Mouse (Mus musculus) gastrocnemius, postnatal 36 days (tissue): Measurements from ENCODE around the gene Ifitm3. TPM values are rescaled to one million over a fixed set of nuclear protein-coding genes. Genes with fewer than 3 reads are reported as not detected.
"Not testable (repeated sequence)": the region's sequence is repeated elsewhere in the genome, so short reads cannot be mapped to it uniquely, and the experiment has no call there.

ENCODE experiments used
- DNase-seq, 2 experiments: peaks; one replicate each; pipeline ENCODE4 v3.0.0; 2022
- intact Hi-C: fragments of 180-260 bp; cut with DNase I; formaldehyde crosslinking; loops from one replicate; pipeline ENCODE4 v1.15.1; 2025
- total RNA-seq, 2 experiments: library from RNA; stranded (reverse); gene quantifications; 2 replicates each; pipeline ENCODE4 v1.2.3; 2021

Ifitm3 gene
- total RNA-seq, 2 experiments from 2014 or later, result 30.2 to 45.6 TPM

GRCm38 (mm10) chr7:140970931-140971330, 39.6 kb downstream of the Ifitm3 start:
- intact Hi-C loops, result no loop called here
- no peak for DNase-seq

GRCm38 (mm10) chr7:140968710-140969109, 41.9 kb downstream of the Ifitm3 start:
- DNase-seq, intact Hi-C loops: not testable (repeated sequence)

- no peak for DNase-seq
- intact Hi-C loops, result no loop called here
These were observed 42.5 kb downstream of the Ifitm3 start for GRCm38 (mm10) chr7:140967862-140968591.

GRCm38 (mm10) chr7:140966921-140967320, 43.6 kb downstream of the Ifitm3 start, which contains the start of gene Ifitm1:
TSS of gene Ifitm1 (plus strand) at chr7:140967221.
- intact Hi-C loops, result no loop called here
- no peak for DNase-seq

GRCm38 (mm10) chr7:140962733-140963132, 47.8 kb downstream of the Ifitm3 start:
- DNase-seq, result no peak
- intact Hi-C loops, result no loop called here

- DNase-seq, result no peak
- intact Hi-C loops, result no loop called here
These were observed 49.2 kb downstream of the Ifitm3 start for GRCm38 (mm10) chr7:140961416-140961815.

GRCm38 (mm10) chr7:140960026-140960425, 50.5 kb downstream of the Ifitm3 start:
- intact Hi-C loops, result no loop called here
- DNase-seq, result no peak

Other genes with a start within 250 kb of the Ifitm3 start
- 10 to 100 TPM; 10.2 to 16.8 TPM for gene Cyp2e1, start 247.0 kb downstream of the Ifitm3 start, total RNA-seq
- gene Syce1, start 222.9 kb downstream of the Ifitm3 start, total RNA-seq, result not detected
- gene Zfp941, start 188.6 kb downstream of the Ifitm3 start, total RNA-seq, result under 1 TPM in 1 of 2 experiments, not detected in 1; 0.07 TPM
- gene Urah, start 175.8 kb downstream of the Ifitm3 start, total RNA-seq, result not detected
- gene Scgb1c1, start 165.2 kb downstream of the Ifitm3 start, total RNA-seq, result not detected
- gene Odf3, start 163.0 kb downstream of the Ifitm3 start, total RNA-seq, result not detected
- not detected for gene Gm45785, start 154.4 kb downstream of the Ifitm3 start, total RNA-seq
- gene Ric8a, start 153.8 kb downstream of the Ifitm3 start, total RNA-seq, result 10 to 100 TPM; 12.6 to 14.9 TPM
- gene Bet1l, start 153.2 kb downstream of the Ifitm3 start, total RNA-seq, result 1 to 10 TPM; 5.2 to 7.9 TPM
- 10 to 100 TPM; 78.3 to 78.9 TPM for gene Psmd13, start 128.8 kb downstream of the Ifitm3 start, total RNA-seq
- gene Sirt3, start 128.5 kb downstream of the Ifitm3 start, total RNA-seq, result 10 to 100 TPM; 26.0 to 26.3 TPM
- 1,000 to 10,000 TPM; 1,837 to 1,924 TPM for gene Cox8b, start 110.3 kb downstream of the Ifitm3 start, total RNA-seq
- gene Nlrp6, start 89.9 kb downstream of the Ifitm3 start, total RNA-seq, result not detected
- gene Pgghg, start 69.4 kb downstream of the Ifitm3 start, total RNA-seq, result 1 to 10 TPM; 3.6 to 4.6 TPM
- gene Ifitm5, start 60.5 kb downstream of the Ifitm3 start, total RNA-seq, result under 1 TPM in 1 of 2 experiments, not detected in 1; 0.35 TPM
- gene Gm45717, start 54.8 kb downstream of the Ifitm3 start, total RNA-seq, result not detected
- 10 to 100 TPM; 50.9 to 51.8 TPM for gene Ifitm2, start 54.8 kb downstream of the Ifitm3 start, total RNA-seq
- under 1 TPM in 1 of 2 experiments, not detected in 1; 0.77 TPM for gene Ifitm1, start 43.5 kb downstream of the Ifitm3 start, total RNA-seq
- gene Ifitm6, start 7.2 kb upstream of the Ifitm3 start, total RNA-seq, result not detected
- gene Gm17387, start 18.4 kb upstream of the Ifitm3 start, total RNA-seq, result not detected
- gene B4galnt4, start 50.3 kb upstream of the Ifitm3 start, total RNA-seq, result under 1 TPM; 0.20 to 0.22 TPM
- under 1 TPM in 1 of 2 experiments, not detected in 1; 0.12 TPM for gene Pkp3, start 67.4 kb upstream of the Ifitm3 start, total RNA-seq
- 1 to 10 TPM; 1.7 to 2.0 TPM for gene Sigirr, start 89.8 kb upstream of the Ifitm3 start, total RNA-seq
- gene Ano9, start 107.0 kb upstream of the Ifitm3 start, total RNA-seq, result not detected
- gene Ptdss2, start 111.6 kb upstream of the Ifitm3 start, total RNA-seq, result 10 to 100 TPM; 15.9 to 18.7 TPM
- 10 to 100 TPM; 41.8 to 45.9 TPM for gene Rnh1, start 162.1 kb upstream of the Ifitm3 start, total RNA-seq
- 100 to 1,000 TPM; 148 to 163 TPM for gene Hras, start 183.2 kb upstream of the Ifitm3 start, total RNA-seq
- gene Lrrc56, start 183.4 kb upstream of the Ifitm3 start, total RNA-seq, result 1 to 10 TPM; 2.0 to 2.1 TPM
- gene Lmntd2, start 203.3 kb upstream of the Ifitm3 start, total RNA-seq, result not detected
- gene Rassf7, start 205.1 kb upstream of the Ifitm3 start, total RNA-seq, result under 1 TPM in 1 of 2 experiments, not detected in 1; 0.59 TPM
- 10 to 100 TPM; 19.2 to 20.6 TPM for gene Phrf1, start 218.0 kb upstream of the Ifitm3 start, total RNA-seq